Mouse (Mus musculus): ENCODE measurements around the gene Ces1b. TPM values are rescaled to one million over a fixed set of nuclear protein-coding genes. Genes with fewer than 3 reads are reported as not detected.

Ces1b gene
- polyA plus RNA-seq (2015; fragmentation: Nextera tagmentation; extraction: Ambion mirVana), result not detected in 2 replicates

DNA sequence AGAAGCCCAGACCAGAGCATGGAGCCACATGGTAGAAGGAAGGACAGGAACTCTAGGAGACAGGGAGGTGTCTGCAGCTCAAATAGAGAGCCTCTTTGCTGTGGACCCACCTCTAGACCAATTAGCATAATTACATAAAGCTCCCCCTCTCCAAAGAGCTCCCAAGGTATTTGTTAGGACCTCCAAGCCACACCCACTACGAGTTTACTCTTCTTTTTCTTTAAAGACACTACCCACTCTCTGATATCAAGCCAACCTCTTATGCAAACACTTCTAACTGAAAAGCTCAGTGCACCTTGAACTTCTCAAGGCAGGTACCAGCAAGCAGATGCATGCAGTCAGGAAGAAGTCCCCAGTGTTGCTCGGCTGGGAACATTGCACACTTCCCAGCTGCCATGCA lies at the start of gene Ces1b:
TSS of gene Ces1b (minus strand) at position 131 of the 400 bp plus-strand sequence.
- H3K27ac ChIP-seq, result no peak within 1 kb of the TSS
- 47% methylated on average over 2 of the region's 2 CpGs for WGBS
- H3K27me3 ChIP-seq, result no peaks in the 10 kb centered on the region
- H3K4me3 ChIP-seq, result no peak within 1 kb of the TSS
- no peak within 1 kb of the TSS for H3K9ac ChIP-seq
- no peak for ATAC-seq (ENCODE audit: insufficient number of reproducible peaks, low FRiP score, low TSS enrichment, low read depth)
- no peaks in the 10 kb centered on the region for H3K4me1 ChIP-seq
- H3K9me3 ChIP-seq, result no peaks in the 10 kb centered on the region
- no peak within 1 kb of the TSS for H3K4me2 ChIP-seq
- no peaks in the 10 kb centered on the region for H3K36me3 ChIP-seq

- H3K9ac ChIP-seq, result no peak overlapping the region
- no peak overlapping the region for H3K27ac ChIP-seq
- H3K27me3 ChIP-seq, result no peaks in the 10 kb centered on the region
- 68% methylated on average over 2 of the region's 2 CpGs for WGBS
- no peak overlapping the region for H3K4me2 ChIP-seq
- H3K4me1 ChIP-seq, result no peaks in the 10 kb centered on the region
- ATAC-seq (ENCODE audit: insufficient number of reproducible peaks, low FRiP score, low TSS enrichment, low read depth), result no peak
- H3K4me3 ChIP-seq, result no peak overlapping the region
- no peaks in the 10 kb centered on the region for H3K9me3 ChIP-seq
- no peaks in the 10 kb centered on the region for H3K36me3 ChIP-seq
Measured at GRCm38 (mm10) chr8:93126476-93126875, 46.7 kb upstream of the Ces1b start.

DNA sequence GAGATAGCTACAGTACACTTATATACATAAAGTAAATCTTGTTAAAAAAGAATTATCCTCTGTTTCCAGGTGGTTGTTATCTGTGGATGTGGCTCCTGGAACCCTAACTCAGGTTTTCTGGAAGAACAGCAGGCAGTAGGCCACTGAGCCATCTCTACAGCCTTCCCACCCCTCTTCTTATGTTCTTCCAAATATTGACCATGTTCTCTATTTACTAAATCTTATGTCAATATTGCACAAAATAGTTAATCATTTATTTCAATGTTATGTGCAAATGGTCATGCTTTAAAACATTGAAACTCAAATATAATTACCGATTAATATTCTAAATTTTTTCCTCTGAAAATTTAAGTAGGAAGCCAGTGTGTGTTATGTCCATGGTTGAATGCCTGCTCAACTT lies 42.2 kb upstream of the Ces1b start:
- Histone ChIP-seq H3K9ac (no peak overlapping the region), H3K9me3 (no peaks in the 10 kb centered on the region), H3K27me3 (no peaks in the 10 kb centered on the region), H3K4me2 (no peak overlapping the region), H3K4me1 (no peaks in the 10 kb centered on the region), H3K27ac (no peak overlapping the region), H3K4me3 (no peak overlapping the region), H3K36me3 (no peaks in the 10 kb centered on the region)
- 85% methylated on average over 1 of the region's 1 CpGs for WGBS
- no peak for ATAC-seq (ENCODE audit: insufficient number of reproducible peaks, low FRiP score, low TSS enrichment, low read depth)

GRCm38 (mm10) chr8:93095376-93095775 lies 15.6 kb upstream of the Ces1b start:
- Histone ChIP-seq H3K4me1 (no peaks in the 10 kb centered on the region), H3K27ac (no peak overlapping the region), H3K9me3 (no peaks in the 10 kb centered on the region), H3K4me3 (no peak overlapping the region), H3K9ac (no peak overlapping the region), H3K27me3 (no peaks in the 10 kb centered on the region), H3K4me2 (no peak overlapping the region), H3K36me3 (no peaks in the 10 kb centered on the region)
- ATAC-seq (ENCODE audit: insufficient number of reproducible peaks, low FRiP score, low TSS enrichment, low read depth), result no peak

DNA sequence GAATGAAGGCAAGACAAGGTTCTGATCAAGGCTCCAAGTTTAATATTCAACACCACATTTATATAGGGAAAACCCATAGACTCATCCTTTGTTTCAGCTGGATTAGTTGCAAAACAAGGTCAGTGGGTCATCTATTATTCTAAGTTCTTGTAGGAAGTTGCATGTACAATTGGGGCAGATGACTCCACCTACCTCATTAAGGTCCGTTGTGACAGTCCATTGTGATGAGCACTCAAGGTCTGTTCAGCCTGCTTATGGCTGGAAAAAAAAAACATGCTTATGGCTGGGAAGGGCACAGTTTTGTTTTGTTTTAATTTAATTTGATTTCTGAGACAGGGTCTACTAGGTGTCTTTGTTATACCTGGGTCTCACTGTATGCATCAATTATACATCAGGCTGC lies 11.5 kb upstream of the Ces1b start:
- Histone ChIP-seq H3K27me3 (no peaks in the 10 kb centered on the region), H3K4me2 (no peak overlapping the region), H3K9ac (no peak overlapping the region), H3K27ac (no peak overlapping the region), H3K36me3 (no peaks in the 10 kb centered on the region), H3K4me3 (no peak overlapping the region), H3K9me3 (no peaks in the 10 kb centered on the region), H3K4me1 (peaks cover 4% of the 10 kb centered on the region; the same call in 1 of the 2 replicates)
- WGBS, result 72% methylated on average over 1 of the region's 1 CpGs
- no peak for ATAC-seq (ENCODE audit: insufficient number of reproducible peaks, low FRiP score, low TSS enrichment, low read depth)

DNA sequence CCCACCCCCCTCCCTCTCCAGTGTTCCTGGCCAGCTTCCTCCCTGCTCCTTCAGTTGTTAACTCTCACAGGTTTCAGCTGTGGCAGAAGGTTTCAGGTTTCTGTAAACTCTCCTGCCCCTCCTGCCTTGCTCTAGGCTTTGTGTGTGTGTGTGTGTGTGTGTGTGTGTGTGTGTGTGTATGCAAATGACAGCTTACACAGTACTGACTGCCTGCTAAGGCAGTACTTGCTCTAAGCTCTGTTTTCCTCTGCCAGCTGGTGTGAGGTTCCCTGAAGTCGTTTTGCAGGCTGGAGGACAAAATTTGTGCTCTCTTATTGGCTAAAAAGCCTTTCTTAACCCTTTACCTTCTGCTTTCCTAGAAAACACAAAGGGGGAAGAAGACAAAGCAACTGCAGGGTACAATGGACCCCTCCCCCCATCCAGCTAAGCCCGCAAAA lies 8.9 kb upstream of the Ces1b start:
- no peak for ATAC-seq (ENCODE audit: insufficient number of reproducible peaks, low FRiP score, low TSS enrichment, low read depth)
- H3K36me3 ChIP-seq, result no peaks in the 10 kb centered on the region
- H3K27ac ChIP-seq, result no peak overlapping the region
- H3K4me3 ChIP-seq, result no peak overlapping the region
- no peaks in the 10 kb centered on the region for H3K27me3 ChIP-seq
- H3K4me2 ChIP-seq, result no peak overlapping the region
- peaks cover 4% of the 10 kb centered on the region; the same call in 1 of the 2 replicates for H3K4me1 ChIP-seq
- 0% methylated on average over 2 of the region's 2 CpGs for WGBS
- no peaks in the 10 kb centered on the region for H3K9me3 ChIP-seq
- H3K9ac ChIP-seq, result no peak overlapping the region

GRCm38 (mm10) chr8:93088193-93088592 lies 8.4 kb upstream of the Ces1b start:
- no peak overlapping the region for H3K27ac ChIP-seq
- no peak overlapping the region for H3K4me3 ChIP-seq
- H3K36me3 ChIP-seq, result no peaks in the 10 kb centered on the region

DNA sequence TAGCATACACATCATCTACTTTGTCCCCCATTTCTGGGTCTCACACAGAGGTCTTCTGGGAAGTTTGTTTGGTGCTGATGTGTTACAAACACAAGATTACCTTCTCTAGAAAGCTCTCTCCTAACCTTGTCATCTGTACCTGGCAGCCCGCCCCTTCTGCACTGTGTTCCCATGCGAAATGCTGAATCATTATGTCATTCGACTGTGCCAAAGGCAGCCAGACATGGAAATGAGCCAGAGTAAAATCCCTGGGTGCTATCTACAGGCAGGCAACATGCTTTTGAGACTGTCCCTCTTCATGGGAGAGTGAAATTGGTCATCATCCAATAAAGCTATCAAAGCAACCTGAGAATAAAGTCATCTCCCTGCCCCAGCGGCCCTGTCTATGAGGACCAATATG lies 4.6 kb downstream of the Ces1b start:
- H3K9ac ChIP-seq, result no peak overlapping the region
- no peaks in the 10 kb centered on the region for H3K27me3 ChIP-seq
- no peak overlapping the region for H3K4me2 ChIP-seq
- H3K9me3 ChIP-seq, result no peaks in the 10 kb centered on the region
- no peak overlapping the region for H3K27ac ChIP-seq
- ATAC-seq (ENCODE audit: insufficient number of reproducible peaks, low FRiP score, low TSS enrichment, low read depth), result no peak
- 84% methylated on average over 4 of the region's 4 CpGs for WGBS
- H3K4me3 ChIP-seq, result no peak overlapping the region
- H3K4me1 ChIP-seq, result no peaks in the 10 kb centered on the region
- H3K36me3 ChIP-seq, result no peaks in the 10 kb centered on the region

More at GRCm38 (mm10) chr8:93088193-93088592, 8.4 kb upstream of the Ces1b start:
- H3K27me3 ChIP-seq, result no peaks in the 10 kb centered on the region
- no peak overlapping the region for H3K9ac ChIP-seq
- no peaks in the 10 kb centered on the region for H3K9me3 ChIP-seq
- no peak overlapping the region for H3K4me2 ChIP-seq
- H3K4me1 ChIP-seq, result peaks cover 4% of the 10 kb centered on the region; the same call in 1 of the 2 replicates
- WGBS, result 17% methylated on average over 6 of the region's 7 CpGs
- ATAC-seq (ENCODE audit: insufficient number of reproducible peaks, low FRiP score, low TSS enrichment, low read depth), result no peak

DNA sequence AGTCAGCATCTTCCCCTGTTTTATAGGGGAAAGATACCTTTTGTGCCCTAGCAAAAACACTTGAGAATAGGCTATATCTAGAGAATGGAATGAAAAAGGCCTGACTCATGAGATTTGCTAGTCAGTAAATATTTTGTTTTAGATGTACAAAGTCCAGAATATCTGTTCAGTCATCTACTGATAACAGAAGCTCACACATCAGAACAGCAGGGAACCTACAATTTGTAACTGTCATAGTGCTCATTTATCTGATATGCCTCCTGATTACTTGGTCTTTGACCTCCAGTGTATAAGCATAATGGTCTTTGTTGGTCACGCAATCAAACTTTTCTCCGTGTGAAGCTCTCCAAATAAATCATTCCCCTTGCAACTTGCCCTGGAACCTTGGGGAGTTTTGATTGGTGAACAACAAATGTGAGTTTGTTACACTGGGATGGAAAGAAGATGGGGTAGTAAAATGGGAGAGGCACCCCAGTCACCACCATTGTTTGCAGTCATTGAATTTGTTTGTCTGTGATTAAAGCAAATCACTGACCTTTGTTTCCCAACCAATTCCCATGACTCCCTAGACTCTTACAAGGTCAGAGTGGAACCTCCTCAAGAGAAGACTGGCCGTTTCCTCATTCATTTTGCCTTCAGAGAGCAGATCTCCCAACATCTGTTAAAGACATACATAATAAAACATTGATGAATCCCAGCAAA lies 16.2 kb downstream of the Ces1b start:
- WGBS, result 69% methylated on average over 3 of the region's 3 CpGs

DNA sequence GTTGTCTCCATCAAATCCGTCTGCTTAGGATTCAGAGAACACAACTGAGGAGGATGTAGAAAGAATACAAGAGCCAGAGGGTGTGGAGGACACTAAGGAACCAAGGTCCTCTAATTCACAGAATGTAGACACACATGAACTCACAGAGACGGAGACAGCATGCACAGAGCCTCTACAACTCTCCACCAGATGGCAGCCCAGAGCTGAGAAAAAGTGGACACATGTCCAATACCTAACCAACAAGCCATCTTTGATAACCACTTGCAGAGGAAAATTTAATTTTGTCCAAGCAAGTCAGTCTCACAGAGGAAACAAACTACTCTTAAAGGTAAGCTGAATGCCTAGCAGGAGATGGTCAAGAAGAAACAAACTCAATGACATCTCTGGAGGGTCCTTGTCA lies 20.6 kb downstream of the Ces1b start:
- 11% methylated on average over 2 of the region's 2 CpGs for WGBS
- Histone ChIP-seq H3K9me3 (no peaks in the 10 kb centered on the region), H3K36me3 (no peaks in the 10 kb centered on the region), H3K27me3 (no peaks in the 10 kb centered on the region), H3K4me1 (no peaks in the 10 kb centered on the region), H3K4me3 (no peak overlapping the region), H3K9ac (no peak overlapping the region), H3K4me2 (no peak overlapping the region), H3K27ac (no peak overlapping the region)
- ATAC-seq (ENCODE audit: insufficient number of reproducible peaks, low FRiP score, low TSS enrichment, low read depth), result no peak

More for the DNA sequence above, 16.2 kb downstream of the Ces1b start:
- Histone ChIP-seq H3K4me3 (no peak overlapping the region), H3K36me3 (no peaks in the 10 kb centered on the region), H3K27ac (no peak overlapping the region), H3K27me3 (no peaks in the 10 kb centered on the region), H3K4me1 (no peaks in the 10 kb centered on the region), H3K4me2 (no peak overlapping the region), H3K9me3 (no peaks in the 10 kb centered on the region), H3K9ac (no peak overlapping the region)
- ATAC-seq (ENCODE audit: insufficient number of reproducible peaks, low FRiP score, low TSS enrichment, low read depth), result no peak

DNA sequence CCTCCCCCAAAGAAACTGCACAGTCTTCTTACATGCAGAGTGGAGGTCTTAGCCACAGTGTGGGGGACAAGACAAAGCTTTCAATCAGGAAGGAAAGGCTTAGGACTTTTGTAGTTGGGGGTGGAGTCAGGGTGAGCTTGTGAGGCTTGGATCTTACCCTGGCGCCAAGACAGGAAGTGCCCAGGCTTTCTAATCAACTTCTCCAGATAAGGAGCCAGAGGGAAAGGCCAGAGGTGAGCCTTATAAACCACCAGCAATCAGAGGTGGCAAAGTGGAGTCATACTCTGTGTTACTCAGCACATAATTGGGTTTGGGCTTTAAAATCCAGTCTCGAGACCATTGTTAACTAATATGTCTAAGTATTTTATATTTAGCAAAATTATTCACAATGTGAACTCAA lies 24.6 kb downstream of the Ces1b start:
- Histone ChIP-seq H3K4me2 (no peak overlapping the region), H3K9me3 (no peaks in the 10 kb centered on the region), H3K36me3 (no peaks in the 10 kb centered on the region), H3K27ac (no peak overlapping the region), H3K27me3 (no peaks in the 10 kb centered on the region), H3K9ac (no peak overlapping the region), H3K4me1 (no peaks in the 10 kb centered on the region), H3K4me3 (no peak overlapping the region)
- 44% methylated on average over 2 of the region's 2 CpGs for WGBS
- no peak for ATAC-seq (ENCODE audit: insufficient number of reproducible peaks, low FRiP score, low TSS enrichment, low read depth)

GRCm38 (mm10) chr8:93048510-93049416 lies 31.1 kb downstream of the Ces1b start:
- Histone ChIP-seq H3K27me3 (no peaks in the 10 kb centered on the region), H3K36me3 (no peaks in the 10 kb centered on the region), H3K4me2 (no peak overlapping the region), H3K9me3 (no peaks in the 10 kb centered on the region), H3K27ac (no peak overlapping the region), H3K9ac (no peak overlapping the region), H3K4me3 (no peak overlapping the region), H3K4me1 (no peaks in the 10 kb centered on the region)
- 38% methylated on average over 4 of the region's 4 CpGs for WGBS
- no peak for ATAC-seq (ENCODE audit: insufficient number of reproducible peaks, low FRiP score, low TSS enrichment, low read depth)

Data from limb, embryonic 15.5 days (tissue).